Mouse (Mus musculus) ES-E14 (cell line): ENCODE results near the gene Znhit1. TPM values are rescaled to one million over a fixed set of nuclear protein-coding genes. Genes with fewer than 3 reads are reported as not detected.
"Not testable (repeated sequence)": the region's sequence is repeated elsewhere in the genome, so short reads cannot be mapped to it uniquely, and the experiment has no call there.

Experiments used
- DNase-seq: peaks from one replicate; pipeline ENCODE4 v3.0.0-alpha.2; 2013; ENCODE audit warnings: low read depth, low spot score
- H3K27ac ChIP-seq: 2 replicates; pipeline ENCODE4 v1.5.1; 2012; ENCODE audit warnings: low read depth, mild to moderate bottlenecking, low read length, moderate library complexity, mixed read lengths; ENCODE audit not compliant: poor library complexity, insufficient read depth, severe bottlenecking
- H3K36me3 ChIP-seq: 2 replicates; pipeline ENCODE4 v1.6.1; 2012; ENCODE audit warnings: mild to moderate bottlenecking, low read length, moderate library complexity, mixed read lengths; ENCODE audit not compliant: control insufficient read depth, poor library complexity, insufficient read depth, severe bottlenecking
- H3K4me1 ChIP-seq, 2 experiments: fragments of 150-350 bp in 1 of 2; sonication (generic) in 1 of 2; 2 replicates each; pipeline ENCODE4 v1.6.1; 2012; ENCODE audit warnings: low read length in 2 of 2, mild to moderate bottlenecking in 1 of 2, mixed read lengths in 1 of 2; ENCODE audit not compliant: control insufficient read depth in 2 of 2, insufficient read depth in 2 of 2, poor library complexity in 1 of 2
- H3K4me3 ChIP-seq, 2 experiments: fragments of 150-350 bp in 1 of 2; sonication (generic) in 1 of 2; 2 replicates each; pipeline ENCODE4 v1.5.1; 2012; ENCODE audit warnings: low read length in 2 of 2, low read depth in 1 of 2, mild to moderate bottlenecking in 1 of 2, mixed read lengths in 1 of 2; ENCODE audit not compliant: insufficient read depth in 1 of 2, poor library complexity in 1 of 2, severe bottlenecking in 1 of 2
- H3K9ac ChIP-seq: 2 replicates; pipeline ENCODE4 v1.6.1; 2012; ENCODE audit warnings: low read depth, mild to moderate bottlenecking, low read length, mixed read lengths; ENCODE audit not compliant: poor library complexity, insufficient read depth, severe bottlenecking
- H3K9me3 ChIP-seq: fragments of 150-350 bp; sonication (generic); 2 replicates; pipeline ENCODE4 v1.6.1; 2012; ENCODE audit warnings: low read depth, mild to moderate bottlenecking, low read length; ENCODE audit not compliant: control insufficient read depth, insufficient read depth
- CHD2 ChIP-seq: IDR thresholded peaks from 2 replicates; pipeline ENCODE4 v1.6.1; 2014; ENCODE audit warnings: mild to moderate bottlenecking, low read depth, low read length, inconsistent platforms
- HCFC1 ChIP-seq: IDR thresholded peaks from 2 replicates; pipeline ENCODE4 v1.6.1; 2012; ENCODE audit warnings: low read length, inconsistent platforms, borderline replicate concordance; ENCODE audit not compliant: insufficient read depth
- MAFK ChIP-seq: IDR thresholded peaks from 2 replicates; pipeline ENCODE4 v1.6.1; 2014; ENCODE audit warnings: mild to moderate bottlenecking, low read depth, low read length, inconsistent platforms; ENCODE audit not compliant: insufficient read depth
- ZC3H11A ChIP-seq: IDR thresholded peaks from 2 replicates; pipeline ENCODE4 v1.6.1; 2012; ENCODE audit warnings: low read depth, mild to moderate bottlenecking, inconsistent platforms, low read length, borderline replicate concordance
- ZNF384 ChIP-seq: IDR thresholded peaks from 2 replicates; pipeline ENCODE4 v1.6.1; 2012; ENCODE audit warnings: low read depth, low read length, inconsistent platforms
- in situ Hi-C, 2 experiments: fragments of 600-800 bp; cut with MboI; formaldehyde crosslinking; loops; one replicate each; pipeline ENCODE4 v1.15.1; 2025; ENCODE audit warnings: low sequenced_read_pairs in 2 of 2, inconsistent platforms in 1 of 2; ENCODE audit not compliant: unreplicated experiment in 2 of 2
- total RNA-seq: library from RNA; depleted of rRNA; stranded (reverse); fragments of 300-350 nt; gene quantifications from 2 replicates; pipeline ENCODE4 v1.2.3, GENCODE M21; 2012

The Znhit1 gene
- total RNA-seq, 1 experiment = 46.0 TPM

DNA sequence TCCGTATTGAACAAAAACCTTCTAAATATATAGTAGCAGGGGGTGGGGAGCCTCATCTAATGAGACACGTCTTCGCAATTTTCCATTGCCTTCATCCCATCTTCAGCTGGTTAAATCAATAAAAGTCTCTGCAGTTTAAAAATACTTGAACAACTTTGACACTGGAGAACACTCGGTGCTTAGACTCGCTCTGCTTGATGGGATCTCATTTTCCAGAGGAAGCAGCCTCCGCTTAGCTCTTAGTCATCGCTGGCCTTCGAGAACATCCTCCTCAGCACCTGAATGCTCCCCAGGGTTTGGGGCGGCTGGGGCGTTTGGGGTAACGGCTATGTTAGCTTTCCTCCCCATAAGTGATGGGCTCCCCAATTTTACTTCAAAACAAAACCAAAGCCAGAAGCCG lies 42.7 kb downstream of the Znhit1 start:
- no peak overlapping the region for H3K27ac ChIP-seq
- H3K36me3 ChIP-seq = peaks cover 5% of the 10 kb centered on the region; the same call in 1 of the 2 replicates
- TF ChIP-seq MAFK (no peak), ZNF384 (no peak), CHD2 (no peak), ZC3H11A (no peak), HCFC1 (no peak)
- in situ Hi-C loops = no loop called here
- no peak for DNase-seq
- peaks cover 3 to 11% of the 10 kb centered on the region in 2 experiments; a peak in 3 of 4 replicates for H3K4me1 ChIP-seq
- no peak overlapping the region for H3K4me3 ChIP-seq
- no peak overlapping the region for H3K9ac ChIP-seq
- H3K9me3 ChIP-seq = no peaks in the 10 kb centered on the region

DNA sequence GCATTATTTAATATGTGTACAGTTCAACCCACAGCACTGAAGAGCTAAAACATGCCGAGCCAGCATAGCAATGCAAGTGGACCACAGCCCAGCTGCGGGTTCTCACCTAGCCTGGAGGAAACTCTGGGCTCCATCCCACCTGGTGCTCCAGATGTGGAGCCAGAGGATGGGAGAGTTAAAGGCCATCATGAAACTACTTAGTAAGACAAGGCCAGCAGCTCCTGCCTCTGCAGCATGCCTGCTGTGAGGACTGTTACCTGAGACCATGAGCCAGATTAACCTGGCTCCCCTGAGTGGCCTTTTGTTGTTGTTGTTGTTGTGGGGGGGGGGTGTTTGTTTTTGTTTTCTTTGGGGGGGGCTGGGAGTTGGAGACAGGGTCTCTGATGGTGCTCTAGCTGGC lies 44.4 kb downstream of the Znhit1 start:
- TF ChIP-seq ZNF384 (no peak), ZC3H11A (no peak), CHD2 (no peak), MAFK (no peak), HCFC1 (no peak)
- no peak overlapping the region for H3K4me3 ChIP-seq
- in situ Hi-C loops = no loop called here
- H3K9ac ChIP-seq = no peak overlapping the region
- peaks cover 5% of the 10 kb centered on the region; the same call in 1 of the 2 replicates for H3K36me3 ChIP-seq
- H3K27ac ChIP-seq = no peak overlapping the region
- no peaks in the 10 kb centered on the region for H3K9me3 ChIP-seq
- no peak for DNase-seq
- H3K4me1 ChIP-seq = peaks cover 3 to 11% of the 10 kb centered on the region in 2 experiments; a peak in 3 of 4 replicates

DNA sequence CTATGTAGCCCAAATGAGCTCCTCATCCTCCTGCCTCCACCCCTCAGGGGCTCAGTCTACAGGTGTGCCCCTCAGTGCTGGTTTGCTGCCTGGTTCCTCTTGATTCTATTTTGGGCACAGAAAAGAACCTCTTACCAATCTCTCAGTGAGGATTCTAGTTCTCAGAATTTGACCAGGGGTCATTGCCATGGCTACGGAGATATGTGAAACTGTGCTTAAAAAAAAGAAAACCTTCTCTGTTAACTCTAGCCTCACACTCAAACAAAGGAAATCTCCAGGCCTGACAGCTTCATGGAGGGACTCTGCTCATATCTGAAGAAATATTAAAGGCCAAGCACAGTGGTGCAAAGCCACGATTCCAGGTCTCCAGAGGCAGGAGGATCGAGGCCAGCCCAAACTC lies 45.0 kb downstream of the Znhit1 start:
- in situ Hi-C loops = no loop called here
- Histone ChIP-seq H3K9me3 (no peaks in the 10 kb centered on the region), H3K4me3 (no peak overlapping the region), H3K36me3 (peaks cover 5% of the 10 kb centered on the region; the same call in 1 of the 2 replicates), H3K27ac (no peak overlapping the region), H3K4me1 (peaks cover 3 to 11% of the 10 kb centered on the region in 2 experiments; a peak in 3 of 4 replicates), H3K9ac (no peak overlapping the region)
- no peak for TF ChIP-seq CHD2
- TF ChIP-seq HCFC1 = no peak
- no peak for TF ChIP-seq MAFK
- TF ChIP-seq ZNF384 = no peak
- TF ChIP-seq ZC3H11A = no peak
- DNase-seq = no peak

DNA sequence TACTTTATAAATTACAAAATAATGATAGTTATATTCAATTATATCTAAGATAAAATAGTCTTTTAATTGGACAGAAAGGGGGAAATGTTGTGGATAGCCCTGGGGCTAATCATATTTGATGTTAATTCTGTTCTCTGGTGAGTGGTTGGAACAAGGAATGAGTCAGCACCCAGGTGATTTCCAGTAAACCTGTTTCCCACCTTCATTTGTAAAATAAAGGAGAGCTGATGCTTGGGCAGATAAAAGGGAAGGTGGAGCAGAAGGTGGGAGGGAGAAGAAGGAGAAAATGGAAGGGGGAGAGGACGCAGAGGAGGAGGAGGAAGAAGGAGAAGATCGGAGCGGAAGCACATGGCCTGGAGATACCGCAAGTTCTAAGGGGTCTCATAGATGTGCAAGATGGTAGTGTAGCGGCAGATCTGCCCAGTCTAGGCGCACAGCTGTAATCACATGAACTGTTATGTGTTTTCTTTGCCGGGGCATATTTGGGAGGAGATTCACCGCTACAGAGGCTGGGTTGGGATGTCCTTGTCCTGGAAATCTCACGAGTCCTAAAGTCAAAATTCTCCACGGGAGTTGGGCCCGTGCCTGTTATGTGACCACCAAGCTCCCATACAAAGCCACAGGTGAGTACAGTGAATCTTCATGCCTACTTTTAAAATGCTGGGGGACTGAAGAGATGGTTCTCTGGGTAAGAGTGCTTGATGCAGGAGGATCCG lies 46.8 kb downstream of the Znhit1 start:
- no peaks in the 10 kb centered on the region for H3K9me3 ChIP-seq
- peaks cover 3 to 17% of the 10 kb centered on the region in 2 experiments; a peak in 3 of 4 replicates for H3K4me1 ChIP-seq
- peak overlapping the region; percentile 95 for H3K27ac ChIP-seq
- in situ Hi-C loops = no loop called here
- H3K4me3 ChIP-seq = peak overlapping the region; percentile 64 to 75
- TF ChIP-seq ZC3H11A (no peak), HCFC1 (no peak), ZNF384 (no peak), CHD2 (no peak), MAFK (peak; percentile 77)
- DNase-seq = no peak
- peak overlapping the region; percentile 82 for H3K9ac ChIP-seq
- H3K36me3 ChIP-seq = peaks cover 7% of the 10 kb centered on the region; the same call in 1 of the 2 replicates

DNA sequence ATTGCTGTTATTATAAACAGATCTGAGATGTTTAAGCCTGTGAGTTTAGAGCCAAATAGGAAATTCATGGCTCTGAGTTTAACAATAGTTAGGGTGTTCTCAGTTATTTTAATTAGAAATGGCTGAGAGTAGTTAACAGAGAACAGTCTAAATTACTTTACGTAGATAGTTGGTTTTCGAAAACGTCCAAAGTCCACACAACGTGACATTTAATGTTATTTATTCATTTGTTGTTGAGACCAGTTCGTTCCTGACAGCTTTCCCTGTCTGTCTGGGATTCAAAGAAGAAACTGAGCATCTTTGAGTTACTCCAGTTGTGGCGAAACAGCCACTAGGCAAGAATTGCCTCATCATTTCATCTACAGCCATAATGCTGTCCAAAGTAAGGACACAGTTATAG lies 47.8 kb downstream of the Znhit1 start:
- H3K27ac ChIP-seq = peak overlapping the region; percentile 72

More for the DNA sequence above, 47.8 kb downstream of the Znhit1 start:
- DNase-seq, H3K36me3 ChIP-seq, in situ Hi-C loops, H3K4me3 ChIP-seq, H3K9ac ChIP-seq, H3K9me3 ChIP-seq: not testable (repeated sequence)
- peaks cover 3 to 17% of the 10 kb centered on the region in 2 experiments; a peak in 3 of 4 replicates for H3K4me1 ChIP-seq
